Mouse (Mus musculus): ENCODE measurements around the gene Ap1ar.

Ap1ar gene

DNA sequence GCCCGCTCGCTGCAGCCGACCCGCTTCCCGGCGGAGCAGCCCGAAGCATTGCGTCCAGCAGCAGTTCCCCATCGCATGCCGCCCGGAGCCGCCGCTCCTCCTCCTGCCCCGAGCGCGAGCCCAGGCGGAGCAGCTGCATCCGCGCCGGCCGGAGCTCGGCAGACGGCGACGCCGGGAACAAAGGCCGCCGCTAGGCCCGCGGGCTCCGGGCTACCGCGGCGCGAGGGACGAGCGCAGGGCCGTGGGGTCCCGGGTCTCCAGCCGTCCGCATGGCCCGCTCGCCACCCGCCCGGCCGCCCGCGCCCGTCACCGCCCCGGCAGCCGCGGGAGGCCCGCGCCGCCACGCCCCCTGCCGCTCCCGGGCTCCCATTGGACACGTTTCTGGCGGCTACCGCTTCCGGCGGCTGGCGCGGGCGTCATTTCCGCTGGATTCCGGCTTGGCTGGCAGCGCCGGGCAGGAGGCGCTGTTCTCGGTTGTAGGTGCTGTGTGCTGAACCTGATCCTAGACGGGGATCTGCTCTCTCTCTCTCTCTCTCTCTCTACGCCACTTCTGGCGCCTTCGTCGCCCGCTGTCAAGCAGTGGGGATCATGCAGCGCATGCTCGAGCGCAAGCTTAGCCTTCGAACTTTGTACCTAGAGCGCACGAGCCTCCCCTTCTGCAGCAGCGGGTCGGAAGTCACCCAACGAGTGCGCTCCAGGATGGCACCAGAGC, at the start of gene Ap1ar:
Gene Ap1ar (minus strand): TSS at position 370 of the 712 bp plus-strand sequence.
- DNase-seq, result peak; percentile 95

- no peak for DNase-seq
Observed at GRCm38 (mm10) chr3:127881684-127882083, 44.4 kb upstream of the Ap1ar start.

- no peak for DNase-seq
Observed at GRCm38 (mm10) chr3:127879968-127880367, 42.6 kb upstream of the Ap1ar start.

GRCm38 (mm10) chr3:127875509-127875908, 38.2 kb upstream of the Ap1ar start:
- DNase-seq, result no peak

DNA sequence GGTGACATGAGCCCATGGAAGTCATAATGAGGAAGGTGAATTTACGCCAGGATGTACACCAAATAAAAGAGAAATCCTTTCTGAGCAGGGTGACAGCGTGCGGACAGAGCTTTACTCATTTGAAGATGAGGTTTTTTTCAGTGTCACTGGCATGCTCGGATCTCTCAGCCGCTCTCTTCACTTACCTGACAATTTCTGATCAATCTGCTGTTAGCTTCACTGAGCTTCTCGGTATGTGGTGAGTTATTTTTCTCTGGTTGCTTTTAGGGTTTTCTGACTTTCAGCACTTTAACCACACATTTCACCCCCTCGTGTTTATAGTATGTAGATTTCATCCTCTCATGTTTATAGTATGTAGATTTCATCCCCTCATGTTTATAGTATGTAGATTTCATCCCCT, 37.7 kb upstream of the Ap1ar start:
- no peak for DNase-seq

DNA sequence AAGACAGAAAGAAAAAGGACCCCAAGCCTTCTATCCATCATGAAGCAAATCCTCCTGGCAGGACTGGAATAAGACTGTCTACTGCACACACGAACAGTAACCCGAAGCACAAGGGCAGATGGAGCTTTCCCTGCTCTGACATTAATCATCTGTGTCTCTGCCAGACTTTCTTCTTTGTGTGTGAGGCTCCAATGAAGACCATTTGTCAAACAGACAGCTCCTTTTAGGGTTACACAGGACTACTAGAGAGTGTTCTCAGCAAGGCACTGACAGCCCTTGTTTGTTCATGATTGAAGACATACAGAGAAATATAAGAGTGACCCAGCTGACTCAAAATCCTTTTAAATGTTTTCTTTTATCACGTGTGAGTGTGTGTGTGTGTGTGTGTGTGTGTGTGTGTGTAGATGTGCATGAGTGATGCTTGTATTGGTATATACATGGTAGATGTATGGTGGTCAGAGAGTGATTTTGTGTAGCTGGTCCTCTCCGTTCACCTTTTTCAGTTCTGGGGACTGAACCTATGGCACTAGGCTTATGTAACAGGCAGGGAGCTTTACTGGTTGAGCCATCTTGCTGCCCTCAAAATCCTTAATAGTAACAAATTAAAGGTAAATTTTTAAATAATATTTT, 37.0 kb upstream of the Ap1ar start:
- no peak for DNase-seq

DNA sequence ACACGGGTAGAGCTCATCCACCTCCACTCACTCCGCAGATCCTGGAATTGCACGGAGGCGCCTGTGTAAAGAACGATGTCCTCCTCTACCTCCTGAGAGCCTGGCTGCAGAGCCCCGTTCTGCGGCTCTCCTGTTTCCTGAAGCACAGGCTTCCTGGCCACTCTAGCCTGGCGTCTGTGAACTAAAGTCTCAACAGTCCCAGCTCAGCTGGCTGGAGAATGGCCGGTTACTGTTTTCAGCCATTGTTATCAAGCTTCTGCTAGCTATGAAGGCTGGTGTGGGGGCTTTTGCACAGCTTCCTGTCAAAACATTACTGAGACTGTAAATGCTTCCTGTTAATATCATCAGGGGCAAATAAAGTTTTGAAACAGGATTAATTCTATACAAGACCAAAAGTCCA, 34.3 kb upstream of the Ap1ar start:
- no peak for DNase-seq

GRCm38 (mm10) chr3:127868880-127869279, 31.6 kb upstream of the Ap1ar start:
- no peak for DNase-seq

GRCm38 (mm10) chr3:127868046-127868758, 30.9 kb upstream of the Ap1ar start:
- no peak for DNase-seq

- no peak for DNase-seq
Observed at GRCm38 (mm10) chr3:127864242-127864641, 26.9 kb upstream of the Ap1ar start.

DNA sequence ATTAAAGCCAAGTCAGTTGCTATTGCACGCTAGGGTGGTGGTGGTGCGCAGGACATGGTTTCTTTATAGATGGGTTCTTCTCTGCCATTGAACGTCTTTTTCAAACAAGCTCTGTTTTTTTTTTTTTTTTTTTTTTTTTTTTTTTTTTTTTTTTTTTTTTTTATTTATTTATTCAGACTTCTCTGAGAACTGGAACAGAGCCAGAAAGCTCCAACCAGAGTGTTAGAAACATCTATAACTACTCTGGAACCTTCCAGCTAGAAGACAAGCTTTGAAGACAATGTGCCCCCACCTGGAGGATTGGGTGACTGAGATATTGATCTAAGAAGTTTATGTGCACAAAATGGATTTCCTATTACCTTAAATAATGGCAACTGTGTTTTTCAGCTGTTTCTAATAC, 26.2 kb upstream of the Ap1ar start:
- DNase-seq, result no peak

DNA sequence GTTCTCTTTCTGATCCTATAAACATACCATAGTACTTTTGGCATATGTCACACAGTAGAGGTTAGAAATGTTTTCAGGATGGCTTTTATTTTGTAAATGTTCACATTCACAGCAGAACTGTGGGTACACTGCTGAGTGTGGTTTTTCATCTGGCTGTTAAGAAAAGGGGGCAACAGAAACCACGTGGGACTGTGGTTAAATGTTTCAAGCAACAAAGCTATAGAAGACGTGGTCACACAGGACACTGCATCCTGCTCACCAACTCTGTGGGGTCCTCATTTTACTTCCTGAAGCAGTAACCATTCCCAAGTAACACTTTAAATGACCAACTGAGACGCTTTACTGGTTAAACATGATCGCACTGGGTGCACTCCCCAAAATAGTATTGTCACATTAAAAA, 25.2 kb upstream of the Ap1ar start:
- DNase-seq, result no peak

- DNase-seq, result no peak
Observed at GRCm38 (mm10) chr3:127861340-127861739, 24.0 kb upstream of the Ap1ar start.

GRCm38 (mm10) chr3:127853431-127854206, 16.3 kb upstream of the Ap1ar start:
- DNase-seq, result peak; percentile 72

GRCm38 (mm10) chr3:127852722-127853121, 15.4 kb upstream of the Ap1ar start:
- DNase-seq, result no peak

DNA sequence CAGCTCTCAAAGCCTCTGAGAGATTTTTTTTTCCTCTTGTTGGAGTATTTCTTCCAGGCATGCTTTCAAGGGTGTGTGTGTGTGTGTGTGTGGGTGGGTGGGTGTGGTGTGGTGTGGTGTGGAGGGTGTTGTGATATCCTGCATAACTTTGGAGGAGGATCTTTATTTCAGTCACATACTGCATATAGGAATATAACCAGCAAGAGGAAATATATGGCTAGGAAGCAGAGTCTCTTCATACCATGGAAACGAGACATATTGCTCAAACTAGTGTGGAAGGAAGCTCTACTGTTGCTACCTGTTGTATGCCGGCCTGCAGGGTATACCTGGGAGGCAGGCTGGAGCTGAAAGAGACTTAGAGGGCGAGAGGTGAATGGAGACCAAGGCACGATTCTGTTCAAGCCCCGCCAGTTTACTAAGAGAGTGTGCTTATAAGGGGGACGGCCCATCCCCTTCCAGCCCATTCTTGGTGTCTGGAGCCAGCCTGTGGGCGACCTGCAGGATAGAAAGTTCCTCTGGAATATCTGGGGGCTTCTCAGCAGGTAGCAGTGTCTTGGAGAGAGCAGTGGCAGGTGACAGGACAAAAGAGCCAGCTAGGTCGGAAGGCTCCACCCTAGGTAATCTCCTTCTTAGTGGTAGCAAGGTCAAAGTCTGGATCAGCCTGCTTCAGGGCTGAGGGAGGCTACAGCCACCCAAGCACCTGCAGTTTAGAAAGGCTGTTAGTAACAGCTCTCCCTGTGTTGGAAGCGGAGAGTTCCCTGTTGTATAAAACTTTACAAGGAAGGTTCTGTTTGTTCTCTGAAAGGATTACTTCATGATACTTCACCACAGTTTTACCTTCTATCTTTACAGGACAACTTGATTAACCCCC, 13.7 kb upstream of the Ap1ar start:
- DNase-seq, result no peak

- no peak for DNase-seq
Observed at GRCm38 (mm10) chr3:127849922-127850321, 12.6 kb upstream of the Ap1ar start.

DNA sequence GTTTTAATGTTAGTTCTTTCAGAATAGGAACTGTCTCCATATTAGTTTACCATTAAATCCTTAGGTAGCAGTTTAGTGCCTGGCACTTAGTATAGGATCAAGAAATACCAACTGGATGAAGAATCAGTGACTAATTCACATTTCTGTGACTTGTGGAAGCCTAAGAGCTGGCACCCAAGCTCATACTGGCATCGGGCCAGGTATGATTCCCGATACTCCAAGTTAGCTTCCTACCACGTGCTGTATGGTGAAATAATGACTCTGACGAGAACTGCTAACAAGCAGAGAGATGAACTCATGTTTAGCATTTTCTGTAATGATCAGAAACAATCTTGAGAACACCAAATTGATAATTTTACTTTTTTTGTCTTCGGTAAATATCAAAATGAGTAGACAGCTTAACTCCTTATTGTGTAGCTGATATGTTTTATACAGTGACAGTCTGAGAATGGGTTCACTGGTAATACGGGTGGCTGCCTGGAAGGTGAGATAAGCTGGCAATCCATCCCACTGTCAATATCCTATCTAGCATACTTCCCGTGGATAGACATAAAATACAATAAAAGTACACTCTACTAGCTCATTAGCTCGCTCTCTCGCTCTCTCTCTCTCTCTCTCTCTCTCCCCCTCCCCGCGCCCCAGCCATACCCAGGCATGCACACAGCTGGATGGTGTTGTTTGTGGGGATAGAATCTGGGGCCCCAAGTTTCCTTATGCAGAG, 10.9 kb upstream of the Ap1ar start:
- no peak for DNase-seq

DNA sequence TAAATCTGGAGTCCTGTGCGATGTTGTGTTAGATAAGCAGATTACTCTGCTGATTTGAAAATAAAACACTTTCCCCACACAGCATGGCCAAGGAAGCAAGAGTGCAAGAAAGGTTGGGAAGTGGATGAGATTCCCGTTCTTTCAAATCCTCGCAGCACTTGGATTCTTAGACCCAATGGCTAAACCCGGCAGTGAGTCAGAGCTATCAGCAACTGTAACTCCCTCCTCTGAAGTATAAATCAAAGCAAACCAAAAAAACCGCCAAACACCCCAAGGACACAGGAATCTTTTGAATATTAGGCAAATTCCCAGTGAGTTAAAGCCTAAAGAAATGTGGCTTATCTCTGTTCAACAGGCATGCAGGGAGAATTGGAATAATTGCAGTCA, 6.6 kb upstream of the Ap1ar start:
- DNase-seq, result no peak

- DNase-seq, result no peak
Observed at GRCm38 (mm10) chr3:127843324-127843940, 6.1 kb upstream of the Ap1ar start.

GRCm38 (mm10) chr3:127841926-127842325, 4.6 kb upstream of the Ap1ar start:
- no peak for DNase-seq

Measured in cerebellum, adult 9-10 months (tissue).